Mouse (Mus musculus): ENCODE data around the gene Pde4d. TPM values are rescaled to one million over a fixed set of nuclear protein-coding genes. Genes with fewer than 3 reads are reported as not detected.

Gene Pde4d
- polyA plus RNA-seq, 1 experiment from 2014 or later = 9.8 TPM

GRCm38 (mm10) chr13:108541488-108541887, 91.7 kb downstream of the Pde4d start:
- DNase-seq (ENCODE audit: extremely low spot score, low spot score) = no peak
- no peak overlapping the region for H3K4me3 ChIP-seq
- H3K27me3 ChIP-seq (ENCODE audit: poor library complexity, severe bottlenecking) = no peaks in the 10 kb centered on the region
- no peak overlapping the region for H3K27ac ChIP-seq
- no peaks in the 10 kb centered on the region for H3K9me3 ChIP-seq
- no peaks in the 10 kb centered on the region for H3K36me3 ChIP-seq (replicated peaks)
- WGBS = 90% methylated on average over 3 of the region's 3 CpGs
- H3K4me1 ChIP-seq = no peaks in the 10 kb centered on the region

DNA sequence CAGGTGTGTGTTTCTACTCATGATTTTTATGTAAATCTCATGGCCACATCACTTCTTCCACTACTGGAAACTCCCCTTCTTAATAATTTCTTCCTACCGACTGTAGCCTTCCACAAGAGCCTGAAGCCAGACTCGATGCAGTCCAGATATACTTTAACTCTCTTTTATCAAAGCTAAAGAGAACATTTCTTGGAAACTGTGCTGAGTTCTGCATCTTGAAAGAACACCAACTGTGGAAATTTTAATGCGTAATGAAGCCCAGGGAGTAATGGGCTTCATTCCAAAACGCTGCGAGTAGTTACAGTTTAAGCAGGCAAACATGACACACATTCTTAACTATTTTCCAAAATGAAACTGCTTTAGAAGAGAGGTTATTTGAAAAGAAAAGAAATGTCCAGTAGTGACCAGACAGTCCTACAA, 92.6 kb downstream of the Pde4d start:
- H3K4me1 ChIP-seq = no peaks in the 10 kb centered on the region
- H3K27me3 ChIP-seq (ENCODE audit: poor library complexity, severe bottlenecking) = no peaks in the 10 kb centered on the region
- WGBS = 93% methylated on average over 5 of the region's 5 CpGs
- H3K36me3 ChIP-seq (replicated peaks) = no peaks in the 10 kb centered on the region
- no peaks in the 10 kb centered on the region for H3K9me3 ChIP-seq
- H3K4me3 ChIP-seq = no peak overlapping the region
- no peak overlapping the region for H3K27ac ChIP-seq
- DNase-seq (ENCODE audit: extremely low spot score, low spot score) = no peak

DNA sequence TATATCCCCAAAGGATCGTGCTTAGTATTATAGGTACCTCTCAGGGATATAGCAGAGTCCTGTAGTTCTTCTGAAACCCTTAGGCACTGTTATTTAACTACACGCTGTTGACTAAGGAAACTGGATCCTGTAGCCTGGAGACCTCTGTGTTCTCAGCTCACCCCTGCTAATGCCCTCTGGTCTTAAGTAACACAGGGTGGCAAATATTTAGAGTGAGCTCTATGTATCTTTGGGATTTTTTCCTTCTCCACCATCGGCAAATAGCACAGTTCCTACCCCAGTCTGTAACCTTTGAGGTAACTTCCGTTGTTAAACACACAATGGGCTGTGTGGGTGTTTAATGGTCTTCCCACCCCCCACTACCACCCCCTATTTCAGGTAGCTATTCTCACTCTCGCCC, 102.5 kb downstream of the Pde4d start:
- no peak for DNase-seq (ENCODE audit: extremely low spot score, low spot score)
- no peaks in the 10 kb centered on the region for H3K27me3 ChIP-seq (ENCODE audit: poor library complexity, severe bottlenecking)
- no peaks in the 10 kb centered on the region for H3K9me3 ChIP-seq
- H3K4me1 ChIP-seq = no peaks in the 10 kb centered on the region
- 75% methylated on average over 5 of the region's 5 CpGs for WGBS
- H3K36me3 ChIP-seq (replicated peaks) = no peaks in the 10 kb centered on the region
- no peak overlapping the region for H3K4me3 ChIP-seq
- H3K27ac ChIP-seq = no peak overlapping the region

GRCm38 (mm10) chr13:108552995-108553394, 103.2 kb downstream of the Pde4d start:
- Histone ChIP-seq H3K9me3 (no peaks in the 10 kb centered on the region), H3K36me3 (replicated peaks) (no peaks in the 10 kb centered on the region), H3K4me3 (no peak overlapping the region), H3K27me3 (ENCODE audit: poor library complexity, severe bottlenecking) (no peaks in the 10 kb centered on the region), H3K27ac (no peak overlapping the region), H3K4me1 (no peaks in the 10 kb centered on the region)
- 84% methylated on average over 5 of the region's 5 CpGs for WGBS
- DNase-seq (ENCODE audit: extremely low spot score, low spot score) = no peak

DNA sequence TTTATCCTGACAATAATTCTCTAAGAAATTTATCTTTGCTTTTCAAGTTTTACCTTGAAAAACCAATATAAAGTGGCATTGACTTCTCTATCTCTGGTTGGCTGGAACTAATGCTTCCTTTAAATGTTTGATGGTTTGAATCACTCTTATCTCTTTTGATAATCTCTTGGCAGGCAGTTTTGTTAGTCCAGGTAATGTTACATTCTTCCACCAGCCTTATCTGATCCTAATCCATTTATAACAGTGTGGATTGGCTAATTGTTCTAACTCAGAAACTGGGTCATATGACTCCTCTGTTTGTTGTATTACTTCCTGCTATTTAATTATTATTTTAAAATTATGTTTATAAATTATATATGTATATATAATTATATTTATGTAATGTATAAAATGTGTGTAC, 105.2 kb downstream of the Pde4d start:
- Histone ChIP-seq H3K27me3 (ENCODE audit: poor library complexity, severe bottlenecking) (no peaks in the 10 kb centered on the region), H3K36me3 (replicated peaks) (no peaks in the 10 kb centered on the region), H3K27ac (no peak overlapping the region), H3K4me3 (no peak overlapping the region), H3K9me3 (no peaks in the 10 kb centered on the region), H3K4me1 (no peaks in the 10 kb centered on the region)
- no peak for DNase-seq (ENCODE audit: extremely low spot score, low spot score)

DNA sequence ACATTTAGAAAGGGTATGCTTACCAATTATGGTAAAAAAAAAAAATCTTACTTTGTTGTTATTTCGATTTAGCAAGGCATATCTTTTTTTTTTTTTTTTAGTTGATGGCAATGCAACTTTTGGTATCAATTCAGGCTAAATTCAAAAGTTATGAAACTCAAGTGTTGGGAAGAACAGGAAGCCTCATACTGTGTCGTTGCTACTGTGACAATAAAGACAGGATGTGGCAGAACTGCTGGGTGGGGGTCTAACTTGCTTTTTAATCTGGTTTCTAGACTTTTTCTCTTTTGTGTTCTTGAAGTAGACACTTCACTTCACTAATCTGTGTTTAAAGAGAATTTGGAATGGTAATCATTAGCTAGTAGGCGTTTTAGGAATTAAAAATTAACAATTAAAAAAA, 147.2 kb downstream of the Pde4d start:
- Histone ChIP-seq H3K27me3 (ENCODE audit: poor library complexity, severe bottlenecking) (peaks cover 3% of the 10 kb centered on the region; the same call in 1 of the 2 replicates), H3K4me3 (no peak overlapping the region), H3K36me3 (replicated peaks) (no peaks in the 10 kb centered on the region), H3K27ac (no peak overlapping the region), H3K9me3 (no peaks in the 10 kb centered on the region), H3K4me1 (no peaks in the 10 kb centered on the region)
- DNase-seq (ENCODE audit: extremely low spot score, low spot score) = no peak
- WGBS = 73% methylated on average over 3 of the region's 3 CpGs

DNA sequence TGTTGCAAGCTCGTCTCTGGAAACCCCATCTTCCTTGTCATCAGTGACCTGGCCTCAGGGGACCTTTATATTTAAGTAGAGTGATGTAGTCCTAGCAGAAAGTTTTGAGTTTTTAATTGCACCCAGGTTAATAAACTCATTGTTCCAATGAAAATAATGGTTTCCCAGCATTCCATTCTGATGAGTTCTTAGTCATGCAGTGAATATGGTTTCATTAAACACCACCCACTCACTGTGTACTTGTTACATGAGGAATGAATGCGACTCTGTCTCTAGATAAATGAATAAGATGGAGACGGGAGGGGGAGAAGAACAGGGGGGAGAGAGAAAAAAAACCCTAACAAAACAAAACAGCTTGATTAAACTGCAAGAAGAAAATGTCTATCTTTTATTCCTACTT, 148.9 kb downstream of the Pde4d start:
- Histone ChIP-seq H3K36me3 (replicated peaks) (no peaks in the 10 kb centered on the region), H3K4me1 (peaks cover 4% of the 10 kb centered on the region), H3K4me3 (no peak overlapping the region), H3K27ac (no peak overlapping the region), H3K27me3 (ENCODE audit: poor library complexity, severe bottlenecking) (no peaks in the 10 kb centered on the region), H3K9me3 (no peaks in the 10 kb centered on the region)
- 82% methylated on average over 3 of the region's 3 CpGs for WGBS
- no peak for DNase-seq (ENCODE audit: extremely low spot score, low spot score)

DNA sequence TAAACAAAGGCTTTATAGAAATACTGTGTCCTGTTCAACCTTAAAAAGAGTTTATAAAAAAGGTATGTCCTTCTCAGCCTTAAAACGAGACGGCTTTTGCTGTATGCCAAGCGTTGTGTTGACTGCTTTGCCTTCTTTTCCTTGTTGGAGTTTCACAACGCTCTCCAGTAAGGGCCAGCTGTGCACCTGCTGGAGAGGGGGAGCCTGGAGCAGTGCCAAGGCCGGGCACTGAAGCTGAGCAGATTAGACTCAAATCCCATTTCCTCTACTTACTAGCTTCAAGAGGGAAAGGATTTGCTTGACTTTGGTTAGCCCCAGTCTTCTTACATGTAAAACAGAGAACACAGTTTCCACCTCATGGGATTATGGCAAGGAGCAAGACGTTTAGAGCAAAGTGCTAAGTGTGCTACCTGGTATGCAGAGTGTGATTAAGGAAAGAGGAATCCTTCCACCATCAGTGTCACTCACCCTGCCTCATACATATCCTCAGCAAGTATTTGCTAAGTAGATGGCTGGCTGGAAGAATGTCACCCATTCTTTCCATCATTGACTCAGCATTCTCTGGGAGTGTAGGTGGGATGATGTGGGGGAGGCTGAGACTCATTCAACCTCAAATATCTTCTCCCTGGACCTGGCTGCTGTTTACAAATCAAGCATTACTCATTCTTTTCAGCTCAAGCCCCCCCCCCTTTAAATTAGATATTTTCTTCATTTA, 149.6 kb downstream of the Pde4d start:
- WGBS = 78% methylated on average over 6 of the region's 6 CpGs

GRCm38 (mm10) chr13:108601021-108601420, 151.3 kb downstream of the Pde4d start:
- no peak for DNase-seq (ENCODE audit: extremely low spot score, low spot score)
- Histone ChIP-seq H3K27me3 (ENCODE audit: poor library complexity, severe bottlenecking) (no peaks in the 10 kb centered on the region), H3K36me3 (replicated peaks) (no peaks in the 10 kb centered on the region), H3K9me3 (no peaks in the 10 kb centered on the region), H3K4me3 (no peak overlapping the region), H3K27ac (no peak overlapping the region), H3K4me1 (peaks cover 19% of the 10 kb centered on the region)
- WGBS = 98% methylated on average over 2 of the region's 2 CpGs

More for the DNA sequence above, 149.6 kb downstream of the Pde4d start:
- Histone ChIP-seq H3K27ac (no peak overlapping the region), H3K4me3 (no peak overlapping the region), H3K27me3 (ENCODE audit: poor library complexity, severe bottlenecking) (no peaks in the 10 kb centered on the region), H3K4me1 (peaks cover 11% of the 10 kb centered on the region), H3K36me3 (replicated peaks) (no peaks in the 10 kb centered on the region), H3K9me3 (no peaks in the 10 kb centered on the region)
- DNase-seq (ENCODE audit: extremely low spot score, low spot score) = no peak

DNA sequence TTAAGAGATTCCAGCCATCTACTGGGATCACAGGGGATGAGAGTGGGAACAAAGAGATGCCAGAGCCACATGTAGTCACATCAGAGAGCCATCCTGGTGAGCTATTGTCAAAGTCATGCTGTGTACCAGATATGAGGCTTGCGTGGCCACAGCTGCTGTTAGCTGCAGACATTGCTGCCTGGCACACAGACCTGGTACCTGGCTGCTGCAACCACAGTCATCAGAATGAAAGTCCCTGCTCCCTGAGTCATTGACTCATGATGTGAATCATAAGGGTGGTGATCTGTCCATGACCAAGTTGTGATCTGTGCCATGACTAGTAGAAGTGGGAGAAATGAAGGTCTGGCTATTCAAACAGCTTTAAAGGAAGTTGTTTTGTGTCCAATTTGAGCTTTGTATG, 153.8 kb downstream of the Pde4d start:
- H3K36me3 ChIP-seq (replicated peaks) = no peaks in the 10 kb centered on the region
- H3K27me3 ChIP-seq (ENCODE audit: poor library complexity, severe bottlenecking) = no peaks in the 10 kb centered on the region
- peaks cover 19% of the 10 kb centered on the region for H3K4me1 ChIP-seq
- no peak overlapping the region for H3K27ac ChIP-seq
- H3K9me3 ChIP-seq = no peaks in the 10 kb centered on the region
- DNase-seq (ENCODE audit: extremely low spot score, low spot score) = no peak
- no peak overlapping the region for H3K4me3 ChIP-seq
- WGBS = 29% methylated on average over 1 of the region's 1 CpGs

- Histone ChIP-seq H3K36me3 (replicated peaks) (no peaks in the 10 kb centered on the region), H3K4me3 (no peak overlapping the region), H3K4me1 (peaks cover 19% of the 10 kb centered on the region), H3K27me3 (ENCODE audit: poor library complexity, severe bottlenecking) (no peaks in the 10 kb centered on the region), H3K27ac (no peak overlapping the region), H3K9me3 (no peaks in the 10 kb centered on the region)
- no peak for DNase-seq (ENCODE audit: extremely low spot score, low spot score)
Observed at GRCm38 (mm10) chr13:108604213-108604612, 154.5 kb downstream of the Pde4d start.

GRCm38 (mm10) chr13:108618207-108618606, 168.5 kb downstream of the Pde4d start:
- Histone ChIP-seq H3K27me3 (ENCODE audit: poor library complexity, severe bottlenecking) (no peaks in the 10 kb centered on the region), H3K4me1 (no peaks in the 10 kb centered on the region), H3K36me3 (replicated peaks) (no peaks in the 10 kb centered on the region), H3K4me3 (no peak overlapping the region), H3K9me3 (peaks cover 4% of the 10 kb centered on the region; the same call in 1 of the 2 replicates), H3K27ac (no peak overlapping the region)
- DNase-seq (ENCODE audit: extremely low spot score, low spot score) = no peak
- WGBS = 91% methylated on average over 1 of the region's 1 CpGs

- Histone ChIP-seq H3K4me1 (no peaks in the 10 kb centered on the region), H3K36me3 (replicated peaks) (no peaks in the 10 kb centered on the region), H3K27ac (no peak overlapping the region), H3K9me3 (peaks cover 4% of the 10 kb centered on the region; the same call in 1 of the 2 replicates), H3K4me3 (no peak overlapping the region), H3K27me3 (ENCODE audit: poor library complexity, severe bottlenecking) (no peaks in the 10 kb centered on the region)
- no peak for DNase-seq (ENCODE audit: extremely low spot score, low spot score)
- WGBS = 62% methylated on average over 4 of the region's 4 CpGs
Observed at GRCm38 (mm10) chr13:108622681-108623080, 172.9 kb downstream of the Pde4d start.

GRCm38 (mm10) chr13:108623929-108624328, 174.2 kb downstream of the Pde4d start:
- 85% methylated on average over 3 of the region's 3 CpGs for WGBS
- no peaks in the 10 kb centered on the region for H3K4me1 ChIP-seq

More at GRCm38 (mm10) chr13:108623929-108624328, 174.2 kb downstream of the Pde4d start:
- no peak for DNase-seq (ENCODE audit: extremely low spot score, low spot score)
- Histone ChIP-seq H3K36me3 (replicated peaks) (no peaks in the 10 kb centered on the region), H3K27me3 (ENCODE audit: poor library complexity, severe bottlenecking) (no peaks in the 10 kb centered on the region), H3K4me3 (no peak overlapping the region), H3K27ac (no peak overlapping the region), H3K9me3 (no peaks in the 10 kb centered on the region)

Data from forebrain, embryonic 10.5 days (tissue).